Mouse (Mus musculus): Measurements from ENCODE around the gene Klhl33.
"Not testable (repeated sequence)": the region's sequence is repeated elsewhere in the genome, so short reads cannot be mapped to it uniquely, and the experiment has no call there.

Klhl33 gene

DNA sequence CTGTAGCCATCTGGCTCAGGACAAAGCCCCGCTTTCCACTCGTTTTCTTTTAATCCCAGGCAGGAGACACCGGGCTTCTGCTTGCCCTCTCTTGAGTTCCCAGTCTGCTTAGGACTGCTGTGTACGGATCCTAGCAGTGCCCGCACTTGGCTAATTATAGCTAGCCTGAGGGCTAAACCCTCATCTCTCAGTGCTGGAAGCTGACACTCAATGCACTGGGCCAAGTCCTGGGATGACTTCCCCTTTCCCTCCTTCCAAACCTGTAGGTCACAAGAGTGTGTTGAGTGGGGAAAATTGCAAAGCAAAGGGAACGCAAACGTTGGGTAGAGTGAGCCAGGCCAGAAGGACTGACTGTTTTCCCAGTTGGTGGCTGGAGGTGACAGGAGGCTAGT, at the start of gene Klhl33:
Gene Klhl33, minus strand, starts transcription at position 134 of the 392 bp plus-strand sequence.
- DNase-seq (ENCODE audit: low read depth) = no peak

DNA sequence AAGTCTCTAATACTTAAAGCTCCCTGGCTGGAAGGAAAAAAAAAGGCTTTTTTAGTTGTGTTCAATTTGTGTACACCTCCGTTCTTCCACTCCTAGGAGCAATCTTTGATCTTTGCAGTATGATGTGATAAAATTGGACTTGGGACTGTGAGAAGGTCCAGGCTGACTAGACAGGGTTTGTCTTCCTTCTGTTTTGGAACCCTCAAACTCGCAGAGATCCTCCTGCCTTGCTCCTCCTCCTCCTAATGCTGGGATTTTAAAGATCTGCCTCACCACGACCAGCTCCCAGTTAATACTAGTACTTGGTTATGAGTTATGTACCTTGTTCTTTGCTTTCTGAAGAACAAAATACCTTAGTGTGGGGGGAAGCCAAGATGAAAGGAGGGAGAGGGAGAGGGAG, 48.2 kb upstream of the Klhl33 start:
- not testable (repeated sequence) for DNase-seq (ENCODE audit: low read depth)

GRCm38 (mm10) chr14:50945081-50945480, 47.8 kb upstream of the Klhl33 start:
- not testable (repeated sequence) for DNase-seq (ENCODE audit: low read depth)

- DNase-seq (ENCODE audit: low read depth) = not testable (repeated sequence)
Measured at GRCm38 (mm10) chr14:50944668-50945033, 47.3 kb upstream of the Klhl33 start.

DNA sequence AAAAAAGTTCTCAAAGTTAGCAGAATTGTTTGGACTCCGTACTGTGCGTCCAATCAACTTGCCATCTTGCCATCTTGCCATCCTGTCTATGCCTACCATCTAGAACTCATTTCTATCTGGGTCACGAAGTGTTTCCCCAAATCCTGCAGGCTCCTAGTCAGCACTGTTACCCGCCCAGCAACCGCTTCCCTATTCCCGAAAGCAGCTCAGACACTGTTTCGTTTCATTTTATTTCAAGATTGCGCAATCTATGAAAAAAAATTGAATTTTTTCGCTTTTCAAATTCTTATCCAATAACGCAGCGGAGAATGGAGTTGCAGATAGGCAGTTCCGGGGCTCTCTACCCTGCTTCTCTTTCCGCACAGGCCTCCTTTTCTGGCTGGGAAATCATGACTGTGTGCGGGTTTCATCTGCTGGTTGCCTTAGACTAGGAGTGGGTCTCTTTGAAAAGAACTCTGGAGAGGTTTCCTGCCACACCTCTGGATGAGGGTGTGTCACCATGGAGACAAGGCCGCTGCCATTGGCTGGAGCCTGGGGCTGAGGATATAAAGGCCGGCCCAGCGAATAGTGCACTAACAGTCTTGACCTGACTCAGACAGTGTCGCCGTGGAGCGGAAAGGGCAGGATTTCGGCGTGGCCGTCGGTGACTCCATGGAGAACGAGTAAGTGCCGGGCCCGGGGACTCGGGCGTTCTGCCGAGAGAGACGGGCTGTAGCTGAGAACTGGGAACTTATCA, 46.8 kb upstream of the Klhl33 start, which contains the start of gene Gm49342:
Gene Gm49342, plus strand, starts transcription at position 586 of the 736 bp plus-strand sequence.
- DNase-seq (ENCODE audit: low read depth) = peak; percentile 89

DNA sequence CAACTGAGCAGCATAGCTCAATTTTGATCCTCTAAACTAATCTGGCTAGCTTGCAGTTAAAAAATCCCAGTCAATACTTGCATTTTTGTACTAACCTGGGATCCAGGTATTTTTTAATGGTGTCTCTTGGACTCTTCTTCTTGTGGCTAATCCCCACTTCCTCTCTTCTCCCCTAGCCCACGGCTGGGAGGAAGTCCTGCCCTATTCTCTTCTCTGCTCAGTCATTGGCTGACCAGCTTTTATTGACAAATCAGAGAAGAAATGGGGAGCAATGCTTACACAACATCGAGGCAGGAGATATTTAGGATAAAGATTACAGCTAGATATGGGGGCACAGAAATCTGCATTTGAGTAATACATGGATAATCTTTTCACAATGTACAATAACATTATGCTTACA, 41.6 kb upstream of the Klhl33 start:
- no peak for DNase-seq (ENCODE audit: low read depth)

GRCm38 (mm10) chr14:50938119-50938908, 41.0 kb upstream of the Klhl33 start:
- no peak for DNase-seq (ENCODE audit: low read depth)

DNA sequence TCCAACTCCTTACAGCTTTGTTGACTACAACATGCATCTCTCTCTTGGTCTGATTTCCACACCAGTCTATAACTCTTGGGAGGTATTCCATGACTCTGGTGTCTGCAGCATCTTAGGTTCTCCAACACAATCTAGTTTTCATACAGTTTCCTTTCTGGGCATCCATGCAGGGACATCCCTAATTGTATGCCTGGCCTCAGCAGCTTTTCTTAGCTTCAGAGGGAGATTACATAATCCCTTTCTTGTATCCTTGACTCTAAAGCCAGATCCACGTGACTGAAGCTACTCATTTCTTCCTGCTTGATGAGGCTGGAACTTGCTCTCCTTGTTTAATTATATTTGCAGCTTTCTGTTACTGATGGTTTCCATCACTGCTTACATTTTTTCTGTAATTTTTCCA, 39.3 kb upstream of the Klhl33 start:
- no peak for DNase-seq (ENCODE audit: low read depth)

DNA sequence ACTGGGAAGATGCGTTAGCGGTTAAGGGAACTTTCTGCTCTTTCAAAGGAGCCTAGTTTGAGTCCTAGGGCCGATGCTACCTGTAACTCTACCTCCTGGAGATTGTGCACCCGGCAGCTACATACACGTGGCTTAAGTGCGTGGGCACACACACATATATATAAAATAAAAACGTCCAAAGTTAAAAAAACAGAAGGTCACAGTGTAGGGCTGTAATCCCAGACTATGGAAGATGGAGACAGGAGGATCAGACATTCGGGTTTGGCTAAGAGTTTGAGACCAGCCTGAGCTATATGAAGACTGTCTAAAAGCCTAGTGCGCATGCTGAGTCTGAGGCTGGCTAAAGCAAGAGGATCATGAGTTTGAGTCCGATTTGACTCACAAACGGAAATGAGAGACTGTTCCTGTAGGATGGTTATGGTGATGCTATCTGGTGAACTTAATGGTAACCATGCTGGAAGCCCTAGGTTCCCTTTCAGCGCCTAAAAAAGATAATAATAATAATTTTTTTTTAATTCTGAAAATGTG, 34.2 kb upstream of the Klhl33 start:
- DNase-seq (ENCODE audit: low read depth) = no peak

DNA sequence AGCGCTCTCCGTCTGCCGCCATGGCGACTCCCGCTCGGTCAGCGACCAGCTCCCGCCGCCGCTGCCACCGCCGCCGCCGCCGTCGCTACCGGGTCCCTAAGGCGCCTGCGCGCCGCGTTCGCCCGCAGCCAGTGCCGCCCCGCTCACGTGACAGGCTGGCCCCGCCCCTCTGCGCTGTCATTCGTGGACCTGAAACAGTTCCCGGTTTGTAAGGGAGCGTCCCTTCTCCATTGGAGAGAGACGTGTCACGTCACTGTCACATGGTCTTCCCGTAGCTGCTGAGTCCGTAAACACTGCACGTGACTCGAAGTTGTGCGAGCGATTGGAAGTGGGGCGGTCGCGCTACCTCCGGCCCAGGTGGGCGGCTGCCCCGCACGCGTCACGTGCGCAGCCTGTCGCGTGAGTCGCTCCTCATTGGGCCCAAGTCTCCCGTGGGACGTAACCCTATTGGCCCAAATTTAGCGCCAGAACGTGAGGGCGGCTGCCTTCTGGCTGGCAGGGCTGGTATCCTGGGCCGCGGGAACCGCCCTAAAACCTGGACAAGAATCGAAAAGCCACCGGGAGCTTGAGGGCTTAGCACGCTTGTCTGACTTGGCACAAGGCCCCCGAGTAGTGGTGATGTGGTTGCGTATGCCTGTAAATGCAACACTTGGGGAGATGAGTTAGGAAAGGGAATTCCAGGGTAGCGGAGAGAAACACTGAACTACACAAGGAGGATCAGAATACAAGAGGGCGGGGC, 33.6 kb upstream of the Klhl33 start, which contains the start of the genes Pip4p1 and Pnp:
Gene Pip4p1, minus strand, starts transcription at position 103 of the 739 bp plus-strand sequence.
Gene Pnp, plus strand, starts transcription at position 329 of the 739 bp plus-strand sequence.
- DNase-seq (ENCODE audit: low read depth) = peak; percentile 97

DNA sequence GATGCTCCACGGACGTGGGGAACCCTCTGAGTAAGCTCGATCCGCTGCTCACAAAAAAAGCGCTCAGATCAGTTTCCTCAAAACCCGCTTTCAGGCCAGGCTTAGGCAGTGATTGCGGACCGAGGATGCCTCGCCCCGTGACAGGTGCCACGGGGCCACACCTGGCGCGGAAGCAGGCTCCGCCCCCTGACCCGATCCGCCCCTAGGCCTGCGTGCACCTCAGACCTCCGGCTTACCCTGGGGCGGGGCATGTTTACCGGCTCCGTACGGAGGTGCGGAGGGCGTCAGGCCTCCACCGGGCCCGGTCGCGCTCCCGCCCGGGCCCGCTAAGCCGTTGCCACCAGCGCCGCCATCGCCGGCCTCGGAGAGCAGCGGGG, 33.1 kb upstream of the Klhl33 start:
- no peak for DNase-seq (ENCODE audit: low read depth)

GRCm38 (mm10) chr14:50929951-50930350, 32.6 kb upstream of the Klhl33 start:
- no peak for DNase-seq (ENCODE audit: low read depth)

DNA sequence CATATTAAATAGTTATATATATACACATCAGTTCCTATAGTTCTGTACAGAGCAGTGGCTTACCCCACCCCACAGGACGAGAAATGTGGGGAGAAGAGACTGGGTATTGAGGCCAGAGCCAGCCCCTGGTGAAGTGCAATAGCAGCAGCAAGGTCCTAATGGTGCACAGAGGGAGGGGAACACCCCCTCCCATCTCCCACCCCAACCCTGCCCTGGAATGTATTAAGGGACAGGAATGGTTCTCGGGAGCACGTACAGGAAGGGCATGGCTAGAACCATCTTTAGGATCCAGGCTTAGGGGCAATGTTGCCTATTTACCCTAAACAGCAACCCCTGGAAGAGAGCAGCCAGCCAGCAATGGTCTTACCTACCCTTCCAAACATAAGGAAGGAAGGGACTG, 30.1 kb upstream of the Klhl33 start:
- DNase-seq (ENCODE audit: low read depth) = no peak

GRCm38 (mm10) chr14:50925111-50925920, 28.0 kb upstream of the Klhl33 start:
- DNase-seq (ENCODE audit: low read depth) = no peak

GRCm38 (mm10) chr14:50924281-50925064, 27.2 kb upstream of the Klhl33 start, which contains the start of the genes Osgep and Apex1:
Gene Osgep, minus strand, starts transcription at chr14:50924893.
Gene Apex1, plus strand, starts transcription at chr14:50924968.
- peak; percentile 94 for DNase-seq (ENCODE audit: low read depth)

DNA sequence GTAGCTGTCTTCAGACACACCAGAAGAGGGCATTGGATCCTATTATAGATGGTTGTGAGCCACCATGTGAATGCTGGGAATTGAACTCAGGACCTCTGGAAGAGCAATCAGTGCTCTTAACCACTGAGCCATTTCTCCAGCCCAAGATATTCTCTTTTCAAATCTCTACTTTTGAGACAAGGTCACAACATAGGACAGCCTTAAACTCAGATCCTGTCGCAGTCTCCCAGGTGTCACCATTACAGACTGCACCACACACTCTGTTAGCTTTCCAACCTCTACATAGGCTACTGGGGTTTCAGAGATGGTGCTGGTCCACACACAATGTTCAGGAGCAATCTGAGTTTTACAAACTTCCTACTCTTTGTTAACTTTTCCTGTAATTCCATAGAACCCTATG, 26.1 kb upstream of the Klhl33 start:
- not testable (repeated sequence) for DNase-seq (ENCODE audit: low read depth)

DNA sequence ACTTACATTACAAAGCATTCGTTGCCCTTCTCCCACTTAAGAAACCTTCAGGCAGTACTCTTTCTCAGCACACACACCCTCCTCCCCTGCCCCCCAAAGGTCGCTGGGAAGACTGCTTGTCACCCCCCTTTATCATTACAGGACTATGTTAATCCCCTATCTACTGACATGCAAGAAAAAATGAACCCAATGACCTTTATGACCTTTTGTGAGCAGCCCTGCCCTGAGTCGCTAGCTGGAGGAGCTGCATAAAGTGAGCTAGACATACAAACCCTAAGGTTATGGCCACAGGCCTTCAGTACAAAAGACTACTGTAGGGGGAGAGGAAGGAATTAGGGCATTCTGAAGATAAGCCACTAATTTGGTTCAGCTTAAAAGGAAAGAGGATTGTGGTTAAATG, 14.0 kb upstream of the Klhl33 start:
- no peak for DNase-seq (ENCODE audit: low read depth)

GRCm38 (mm10) chr14:50908126-50908525, 10.8 kb upstream of the Klhl33 start:
- DNase-seq (ENCODE audit: low read depth) = no peak

DNA sequence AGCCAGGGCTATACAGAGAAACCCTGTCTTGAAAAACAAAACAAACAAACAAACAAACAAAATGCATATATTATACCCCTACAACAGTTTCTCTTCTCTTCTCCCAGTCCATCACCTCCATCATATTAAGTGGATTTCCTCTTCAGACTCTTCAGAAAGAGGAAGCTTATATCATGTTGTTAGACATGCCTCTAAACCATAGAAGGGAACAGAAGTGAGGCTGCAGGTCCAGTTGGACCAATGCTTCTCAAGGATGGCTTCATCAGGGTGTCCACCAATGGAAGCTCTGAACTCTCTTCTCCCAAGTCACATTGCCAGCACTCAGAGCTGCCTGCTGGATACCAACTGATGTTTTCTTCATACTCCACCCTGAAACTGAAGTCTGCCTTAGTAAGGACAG, 8.0 kb upstream of the Klhl33 start:
- DNase-seq (ENCODE audit: low read depth) = not testable (repeated sequence)

DNA sequence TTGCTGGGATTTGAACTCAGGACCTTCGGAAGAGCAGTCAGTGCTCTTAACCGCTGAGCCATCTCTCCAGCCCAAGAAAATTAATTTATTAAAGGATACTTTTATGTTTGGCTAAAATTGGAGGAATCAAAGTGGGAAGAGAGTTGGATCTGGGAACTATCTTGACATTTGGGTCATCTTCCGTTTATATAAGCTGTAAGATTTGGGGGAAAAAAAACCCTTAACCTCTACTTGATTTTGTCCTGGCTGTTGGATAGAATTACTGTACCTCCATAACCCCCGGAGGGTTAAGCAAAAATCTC, 7.5 kb upstream of the Klhl33 start:
- DNase-seq (ENCODE audit: low read depth) = no peak

Data from c-Kit-positive CD71-positive TER-119-negative erythroid progenitor cells, embryonic 14.5 days (primary cell).